Mouse (Mus musculus) ovary, postnatal 14 days (tissue): ENCODE results near the gene Eps15.

Experiments
- DNase-seq: peaks from one replicate; pipeline ENCODE4 v3.0.0; 2022; ENCODE audit warnings: low spot score

Gene Eps15

DNA sequence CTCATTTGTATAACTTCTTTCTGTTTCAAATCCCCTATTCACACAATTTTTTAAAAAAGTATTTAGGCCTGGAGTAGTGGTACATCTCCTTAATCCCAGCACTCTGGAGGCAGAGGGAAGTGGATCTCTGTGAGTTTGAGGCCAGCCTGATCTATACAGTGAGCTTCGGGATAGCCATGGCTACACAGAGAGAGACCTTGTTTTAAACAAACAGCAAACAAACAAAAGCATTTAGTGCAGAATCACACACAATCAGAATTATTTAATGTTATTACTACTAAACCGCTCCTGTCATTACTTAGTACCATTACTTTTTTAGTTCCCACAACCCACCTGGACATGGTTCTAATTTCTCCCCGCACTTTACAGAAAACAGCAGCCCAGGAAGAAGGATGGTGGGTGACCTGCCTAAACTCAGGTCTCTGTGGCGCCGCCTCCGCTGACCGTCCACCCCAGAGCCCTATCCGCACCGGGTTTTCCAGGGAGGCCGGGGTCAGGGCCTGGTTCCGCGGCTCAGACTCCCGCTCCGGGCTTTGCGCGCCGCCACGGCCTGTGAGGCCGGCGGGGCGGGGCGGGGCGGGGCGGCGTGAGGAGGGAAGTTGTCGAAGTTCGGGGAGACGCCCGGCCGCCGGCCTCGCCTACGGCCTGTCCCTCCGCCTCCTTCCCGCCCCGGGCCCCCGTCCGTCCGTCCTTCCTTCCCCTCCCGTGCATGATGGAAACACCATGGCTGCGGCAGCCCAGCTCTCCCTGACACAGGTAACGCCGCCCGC lies at the start of gene Eps15:
Gene Eps15 (plus strand): TSS at position 580 of the 770 bp plus-strand sequence.
- peak; percentile 91 for DNase-seq

- DNase-seq, result no peak
Measured at GRCm38 (mm10) chr4:109234185-109234584, 45.9 kb upstream of the Eps15 start, which contains the start of gene Calr4. Gene Calr4 (plus strand): TSS chr4:109234485.

- DNase-seq, result no peak
Measured at GRCm38 (mm10) chr4:109234806-109235350, 45.2 kb upstream of the Eps15 start.

DNA sequence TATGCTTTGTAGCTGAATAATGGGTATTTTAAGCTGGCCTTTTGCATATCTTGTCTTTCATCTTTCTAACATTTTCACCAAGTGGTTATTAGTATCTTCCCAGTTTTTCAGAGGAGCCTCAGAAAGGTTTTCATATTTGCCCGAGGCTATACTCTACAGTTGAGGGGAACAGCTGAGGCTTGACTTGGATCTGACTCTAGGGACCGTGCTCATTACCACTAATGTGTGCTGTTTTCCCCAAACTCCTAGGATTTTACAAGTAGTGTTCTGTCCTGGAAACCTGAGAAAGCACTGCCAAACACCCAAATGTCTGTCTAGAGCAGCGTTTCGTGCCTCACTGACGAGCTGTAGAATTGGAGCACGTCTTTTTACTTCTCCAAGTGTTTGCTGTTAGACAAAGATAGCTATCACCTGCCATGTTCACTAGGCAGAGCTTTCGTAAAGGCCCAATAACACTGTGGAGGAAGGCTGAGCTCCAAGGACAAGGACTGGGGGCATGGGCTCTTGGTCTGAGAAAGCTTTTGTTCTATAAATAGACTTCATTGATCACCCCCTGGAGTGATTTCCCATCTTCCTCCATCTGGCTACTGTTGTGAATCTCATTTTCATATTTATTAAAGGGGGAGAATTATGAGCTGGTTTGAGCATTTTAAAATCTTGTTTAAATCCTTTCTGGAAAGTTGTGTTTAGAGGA lies 43.7 kb upstream of the Eps15 start:
- DNase-seq, result no peak

GRCm38 (mm10) chr4:109238428-109239268 lies 41.4 kb upstream of the Eps15 start:
- no peak for DNase-seq

DNA sequence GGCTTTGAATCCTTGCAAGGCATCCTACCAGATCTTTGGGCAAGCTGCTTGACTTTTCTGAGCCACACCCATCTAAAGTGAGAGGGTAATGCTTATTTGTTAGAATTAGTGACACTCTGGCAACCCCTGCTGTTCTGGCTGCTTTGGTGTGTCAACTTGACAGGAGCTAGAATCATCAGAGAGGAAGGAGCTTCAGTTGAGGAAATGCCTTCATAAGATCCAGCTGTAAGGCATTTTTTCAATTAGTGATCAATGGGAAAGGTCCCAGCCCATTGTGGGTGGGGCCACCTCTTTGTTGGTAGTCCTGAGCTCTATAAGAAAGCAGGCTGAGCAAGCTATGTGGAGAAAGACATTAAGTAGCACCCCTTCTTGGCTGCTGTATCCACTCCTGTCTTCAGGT lies 38.8 kb upstream of the Eps15 start:
- DNase-seq, result no peak

DNA sequence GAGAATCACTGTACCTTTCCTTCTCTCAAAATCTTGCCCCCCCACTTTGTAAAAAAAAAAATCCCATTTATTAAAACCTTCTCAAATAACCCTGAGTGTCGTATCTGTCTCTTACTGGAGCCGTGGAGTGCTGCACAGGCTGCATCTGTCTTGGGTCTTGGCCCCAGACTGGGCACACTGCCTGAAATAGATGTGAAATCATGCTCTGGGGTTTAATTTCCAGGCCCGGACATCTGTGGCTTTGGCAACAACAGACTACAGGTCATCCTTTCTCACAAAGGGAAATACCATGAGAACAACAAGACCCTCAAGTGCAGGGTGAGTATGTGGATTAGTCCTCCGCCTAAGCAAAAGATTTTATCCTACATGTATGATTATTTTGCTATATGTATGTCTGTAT lies 38.1 kb upstream of the Eps15 start:
- peak; percentile 54 for DNase-seq

DNA sequence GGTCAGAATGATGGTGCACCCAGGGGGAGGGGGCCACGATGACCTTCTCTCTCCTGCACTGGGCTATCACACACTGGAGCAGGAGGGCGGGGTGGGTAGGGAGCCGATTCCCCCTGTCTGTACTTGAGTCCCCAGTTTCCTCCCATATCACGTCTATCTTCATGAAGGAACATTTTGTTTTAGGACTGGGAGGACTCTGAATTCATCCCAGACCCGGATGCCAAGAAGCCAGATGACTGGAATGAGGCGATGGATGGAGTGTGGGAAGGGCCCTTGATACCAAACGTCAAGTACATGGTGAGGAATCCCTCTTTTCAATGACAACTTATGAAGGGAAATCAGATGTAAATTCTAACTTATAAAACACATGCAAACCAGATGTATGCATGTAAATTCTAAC lies 35.6 kb upstream of the Eps15 start:
- DNase-seq, result no peak

- no peak for DNase-seq
Measured at GRCm38 (mm10) chr4:109245016-109245620, 35.0 kb upstream of the Eps15 start.

GRCm38 (mm10) chr4:109251605-109252004 lies 28.5 kb upstream of the Eps15 start:
- DNase-seq, result no peak

GRCm38 (mm10) chr4:109252199-109252598 lies 27.9 kb upstream of the Eps15 start:
- DNase-seq, result no peak

DNA sequence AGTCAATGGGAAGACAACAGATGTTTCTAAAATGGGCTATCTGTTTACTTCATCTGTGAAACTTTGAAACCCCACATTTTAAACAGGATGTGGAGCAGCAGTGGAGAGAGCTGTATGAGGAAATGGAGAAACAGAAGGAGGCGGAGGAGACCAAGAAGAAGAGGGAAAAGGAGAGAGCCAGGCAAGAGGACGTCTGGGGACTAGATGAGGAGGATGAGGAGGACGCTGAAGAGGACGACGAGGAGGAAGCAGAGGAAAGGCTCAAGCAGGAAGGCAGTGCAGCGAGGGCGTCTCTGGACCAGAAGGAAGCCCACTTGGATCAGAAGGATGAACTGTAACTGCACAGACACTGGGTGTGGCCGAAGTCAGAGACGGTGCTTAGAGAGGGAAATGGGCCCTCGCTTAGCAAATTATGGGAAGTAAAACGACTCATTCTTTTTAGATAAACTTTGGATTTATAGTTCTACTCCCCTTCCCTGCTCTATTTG lies 26.4 kb upstream of the Eps15 start:
- no peak for DNase-seq

DNA sequence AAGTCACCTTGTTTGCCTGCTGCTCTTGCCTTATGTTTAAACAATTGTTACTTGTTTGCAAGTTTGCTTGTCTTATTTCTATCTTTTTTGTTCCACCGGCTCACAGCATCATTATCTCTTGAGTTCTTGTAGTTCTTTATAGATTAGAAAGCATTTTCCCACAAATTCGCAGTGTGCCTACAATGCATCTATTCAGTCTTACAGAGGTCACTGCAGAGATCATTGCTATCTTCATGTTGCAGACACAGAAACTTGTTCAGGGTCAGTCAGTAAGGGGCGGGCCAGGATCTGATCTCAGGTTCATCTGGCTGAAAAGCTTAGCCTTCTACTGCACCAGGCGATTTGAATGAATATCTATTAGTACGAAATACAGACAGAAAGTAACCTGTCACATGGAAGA lies 25.6 kb upstream of the Eps15 start:
- DNase-seq, result no peak

GRCm38 (mm10) chr4:109255321-109255720 lies 24.7 kb upstream of the Eps15 start:
- DNase-seq, result no peak

DNA sequence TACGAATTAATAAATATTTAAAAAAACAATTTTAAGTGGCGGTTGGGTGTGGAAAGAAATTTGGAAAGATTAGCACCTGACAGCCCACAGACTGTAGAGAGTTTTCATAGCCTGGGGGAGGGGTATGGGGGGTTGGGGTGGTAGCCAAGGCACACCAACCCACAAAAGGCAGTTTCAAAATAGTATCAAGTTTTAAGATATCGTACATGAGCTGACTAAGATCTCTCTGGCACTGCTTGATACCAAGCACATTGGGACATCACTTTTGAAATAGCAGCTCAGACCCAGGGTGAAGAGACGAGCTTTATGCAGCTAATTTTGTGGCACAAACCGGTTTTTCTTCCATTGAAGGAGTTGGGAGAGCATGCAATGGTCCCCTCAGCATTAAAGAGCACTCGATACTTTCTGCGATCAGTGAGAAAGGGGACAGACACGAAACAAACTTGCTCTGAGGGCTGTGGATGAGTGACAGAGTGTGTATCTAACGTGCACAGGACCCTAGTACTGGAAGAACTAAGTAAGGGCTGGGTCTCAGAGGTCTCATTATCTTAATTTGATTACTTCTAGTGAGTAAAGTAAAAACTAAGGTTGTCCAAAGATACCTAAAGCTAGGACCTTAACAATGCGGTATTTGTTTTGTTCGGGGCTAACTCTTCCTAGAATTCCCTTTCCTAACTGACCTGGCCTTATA lies 24.2 kb upstream of the Eps15 start:
- no peak for DNase-seq

- no peak for DNase-seq
Measured at GRCm38 (mm10) chr4:109256791-109257190, 23.3 kb upstream of the Eps15 start.

GRCm38 (mm10) chr4:109257639-109258038 lies 22.4 kb upstream of the Eps15 start:
- no peak for DNase-seq

DNA sequence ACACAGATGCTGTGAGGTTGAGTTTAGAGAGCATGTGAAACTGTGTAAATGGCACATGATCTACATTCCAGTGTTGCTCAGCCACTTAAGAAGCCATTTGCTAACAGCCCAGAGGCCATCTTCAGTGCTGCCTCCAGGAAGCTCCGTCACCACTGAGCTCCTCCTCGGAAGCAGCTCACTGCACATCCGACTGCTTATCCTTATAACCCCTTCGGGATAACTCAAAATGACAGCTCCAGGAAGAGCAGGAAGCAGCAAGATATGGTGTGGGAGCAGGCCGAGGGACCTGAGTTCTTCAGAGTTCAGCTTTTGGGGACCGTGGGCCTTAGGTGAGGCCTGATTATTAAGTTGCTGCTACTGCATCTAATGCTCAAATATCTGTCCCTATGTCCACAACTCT lies 18.0 kb upstream of the Eps15 start:
- no peak for DNase-seq

DNA sequence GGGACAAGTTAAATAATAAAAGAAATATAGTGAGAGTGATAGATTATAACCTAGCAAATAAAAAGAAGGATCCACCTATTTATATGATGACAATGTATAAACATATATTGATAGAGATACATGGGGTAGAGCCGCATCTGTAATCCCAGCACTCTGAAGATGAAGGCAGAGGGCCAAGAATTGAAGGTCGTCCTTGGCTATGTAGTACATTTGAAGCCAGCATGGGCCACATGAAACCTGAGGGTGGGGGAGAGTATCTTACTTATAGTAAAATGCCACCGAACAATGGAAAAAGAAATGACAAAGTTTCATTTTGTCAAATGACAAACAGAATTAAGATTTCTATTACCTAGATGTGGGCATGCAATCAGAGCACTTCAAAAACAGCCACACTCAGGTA lies 14.0 kb upstream of the Eps15 start:
- no peak for DNase-seq

DNA sequence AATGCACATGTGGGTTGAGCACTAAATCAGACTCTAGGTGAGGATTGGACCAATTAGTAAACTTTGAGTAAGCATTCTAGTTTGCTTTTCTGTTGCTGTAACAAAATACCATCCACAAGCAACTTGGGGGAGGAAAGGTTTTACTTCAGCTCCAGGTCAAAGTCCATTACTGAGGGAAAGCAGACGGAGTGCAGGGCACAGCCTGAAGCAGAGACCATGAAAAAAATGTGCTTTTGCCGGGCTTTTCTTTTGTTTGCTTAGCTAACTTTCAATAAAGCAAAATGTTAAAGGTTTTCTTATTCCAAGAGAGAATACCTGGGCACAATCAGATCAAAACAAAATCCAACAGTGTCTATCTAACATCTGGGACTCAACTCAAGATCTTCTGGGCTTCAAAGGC lies 13.3 kb upstream of the Eps15 start:
- DNase-seq, result no peak

GRCm38 (mm10) chr4:109267452-109267851 lies 12.6 kb upstream of the Eps15 start:
- no peak for DNase-seq
